Mouse (Mus musculus) bone marrow, adult 2 months (tissue): ENCODE data around the gene Hspd1.

Experiments used
- CTCF ChIP-seq: fragments of 200-500 bp; IDR thresholded peaks from 2 replicates; pipeline ENCODE4 v1.5.1; 2011; ENCODE audit warnings: low read length, control low read depth; ENCODE audit not compliant: control insufficient read depth, insufficient read depth
- POLR2A ChIP-seq: fragments of 200-500 bp; IDR thresholded peaks from 2 replicates; pipeline ENCODE4 v1.6.1; 2011; ENCODE audit warnings: low read depth, mild to moderate bottlenecking, control low read depth, low read length, borderline replicate concordance; ENCODE audit not compliant: control insufficient read depth

- TF ChIP-seq POLR2A = no peak
- TF ChIP-seq CTCF = no peak
Observed at GRCm38 (mm10) chr1:55041691-55042090, 46.4 kb downstream of the Hspd1 start.
